Mouse (Mus musculus) fat pad, adult 2 months (tissue): ENCODE data around the gene Atp5k.
A peak's percentile ranks its signal among the peaks of the same experiment; 100 is the strongest.

Source experiments
- DNase-seq: peaks from one replicate; pipeline ENCODE4 v3.0.0-alpha.2; 2011; ENCODE audit warnings: low read depth, low spot score; ENCODE audit errors: extremely low read depth

Atp5k gene

GRCm38 (mm10) chr5:108433804-108434587, at the start of gene Atp5k:
Atp5k (minus strand) TSS chr5:108434448.
- no peak for DNase-seq

- peak; percentile 19 for DNase-seq
These were observed 48.8 kb upstream of the Atp5k start for GRCm38 (mm10) chr5:108483006-108483405.

GRCm38 (mm10) chr5:108475977-108476376, 41.7 kb upstream of the Atp5k start:
- DNase-seq = no peak

GRCm38 (mm10) chr5:108473737-108474136, 39.5 kb upstream of the Atp5k start:
- no peak for DNase-seq

- DNase-seq = no peak
These were observed 35.4 kb upstream of the Atp5k start for GRCm38 (mm10) chr5:108469617-108470016.

GRCm38 (mm10) chr5:108466647-108467046, 32.4 kb upstream of the Atp5k start:
- no peak for DNase-seq

GRCm38 (mm10) chr5:108465131-108465891, 31.1 kb upstream of the Atp5k start:
- DNase-seq = no peak

- no peak for DNase-seq
These were observed 28.2 kb upstream of the Atp5k start for GRCm38 (mm10) chr5:108462446-108462845.

- DNase-seq = no peak
These were observed 27.1 kb upstream of the Atp5k start, which contains the start of gene Pcgf3 for GRCm38 (mm10) chr5:108461082-108462065. Pcgf3 (plus strand) TSS chr5:108461232.

GRCm38 (mm10) chr5:108460461-108460860, 26.2 kb upstream of the Atp5k start:
- DNase-seq = no peak

- no peak for DNase-seq
These were observed 24.5 kb upstream of the Atp5k start for GRCm38 (mm10) chr5:108458706-108459105.

GRCm38 (mm10) chr5:108454094-108454493, 19.8 kb upstream of the Atp5k start:
- no peak for DNase-seq

- DNase-seq = no peak
These were observed 18.2 kb upstream of the Atp5k start for GRCm38 (mm10) chr5:108452422-108452821.

GRCm38 (mm10) chr5:108451611-108452010, 17.4 kb upstream of the Atp5k start:
- no peak for DNase-seq

GRCm38 (mm10) chr5:108450837-108451540, 16.7 kb upstream of the Atp5k start:
- no peak for DNase-seq

GRCm38 (mm10) chr5:108448785-108449668, 14.8 kb upstream of the Atp5k start, which contains the start of gene Mfsd7a:
Mfsd7a (minus strand) TSS chr5:108448891.
- no peak for DNase-seq

GRCm38 (mm10) chr5:108447857-108448256, 13.6 kb upstream of the Atp5k start:
- DNase-seq = peak; percentile 66

GRCm38 (mm10) chr5:108446973-108447372, 12.7 kb upstream of the Atp5k start:
- no peak for DNase-seq

- DNase-seq = no peak
These were observed 1.9 kb upstream of the Atp5k start for GRCm38 (mm10) chr5:108436101-108436500.
